Mouse (Mus musculus): ENCODE results near the gene Nfe2l3. TPM values are rescaled to one million over a fixed set of nuclear protein-coding genes. Genes with fewer than 3 reads are reported as not detected.
A peak's percentile ranks its signal among the peaks of the same experiment; 100 is the strongest.
"Not testable (repeated sequence)": the region's sequence is repeated elsewhere in the genome, so short reads cannot be mapped to it uniquely, and the experiment has no call there.

Gene Nfe2l3
- polyA plus RNA-seq, 1 experiment from 2014 or later = 7.5 TPM

DNA sequence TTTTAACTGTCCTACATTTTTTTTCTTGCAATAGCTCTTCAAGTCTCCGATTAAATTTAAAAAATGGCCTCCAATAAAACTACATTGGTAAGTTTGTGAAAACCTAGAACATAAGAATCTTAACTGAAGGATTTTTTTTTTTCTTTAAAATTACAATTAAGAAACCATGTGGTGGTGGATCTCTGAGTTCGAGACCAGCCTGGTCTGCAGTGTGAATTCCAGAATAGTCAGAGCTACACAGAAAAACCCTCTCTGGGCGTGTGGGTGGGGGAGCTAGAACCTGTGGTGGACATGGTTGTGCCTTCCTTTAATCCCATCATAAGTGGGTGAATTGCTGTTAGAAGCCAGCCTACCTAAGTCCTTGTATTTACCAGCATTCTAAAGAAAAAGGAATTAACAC, 39.3 kb downstream of the Nfe2l3 start:
- H3K4me2 ChIP-seq = peak overlapping the region; percentile 68
- WGBS = 7% methylated on average over 3 of the region's 3 CpGs
- no peaks in the 10 kb centered on the region for H3K27me3 ChIP-seq
- no peaks in the 10 kb centered on the region for H3K9me3 ChIP-seq
- peak overlapping the region; percentile 59 for H3K9ac ChIP-seq
- peaks cover 30% of the 10 kb centered on the region for H3K4me1 ChIP-seq (replicated peaks)
- H3K27ac ChIP-seq (replicated peaks) = peak overlapping the region; percentile 65
- no peak for ATAC-seq (ENCODE audit: low FRiP score, low read depth)
- H3K36me3 ChIP-seq = peaks cover 21% of the 10 kb centered on the region
- peak overlapping the region; percentile 79 for H3K4me3 ChIP-seq

DNA sequence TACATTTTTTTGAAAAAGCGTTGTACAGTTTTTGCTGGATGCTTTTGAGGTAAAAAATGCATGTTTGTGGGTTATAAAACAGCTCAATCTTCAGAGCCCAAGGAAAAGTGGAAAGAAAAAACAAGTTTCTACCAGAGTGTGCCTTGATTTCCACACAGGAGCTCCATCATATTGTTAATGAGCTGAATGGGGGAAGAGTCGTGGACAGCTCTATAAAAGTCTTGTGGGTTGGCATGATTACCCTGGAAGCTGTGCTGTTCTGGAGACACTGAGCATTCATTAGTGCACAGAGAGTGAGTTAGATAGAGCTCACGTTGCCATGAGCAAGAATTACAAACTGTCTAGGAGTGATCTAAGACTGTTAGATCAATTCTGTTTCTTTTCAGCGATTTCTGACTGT, 39.7 kb downstream of the Nfe2l3 start:
- H3K9ac ChIP-seq = peak overlapping the region; percentile 59
- ATAC-seq (ENCODE audit: low FRiP score, low read depth) = no peak
- peak overlapping the region; percentile 65 for H3K27ac ChIP-seq (replicated peaks)
- H3K4me3 ChIP-seq = peak overlapping the region; percentile 79
- H3K36me3 ChIP-seq = peaks cover 20% of the 10 kb centered on the region
- 40% methylated on average over 4 of the region's 4 CpGs for WGBS
- no peaks in the 10 kb centered on the region for H3K9me3 ChIP-seq
- peak overlapping the region; percentile 68 for H3K4me2 ChIP-seq
- H3K4me1 ChIP-seq (replicated peaks) = peaks cover 26% of the 10 kb centered on the region
- H3K27me3 ChIP-seq = no peaks in the 10 kb centered on the region

DNA sequence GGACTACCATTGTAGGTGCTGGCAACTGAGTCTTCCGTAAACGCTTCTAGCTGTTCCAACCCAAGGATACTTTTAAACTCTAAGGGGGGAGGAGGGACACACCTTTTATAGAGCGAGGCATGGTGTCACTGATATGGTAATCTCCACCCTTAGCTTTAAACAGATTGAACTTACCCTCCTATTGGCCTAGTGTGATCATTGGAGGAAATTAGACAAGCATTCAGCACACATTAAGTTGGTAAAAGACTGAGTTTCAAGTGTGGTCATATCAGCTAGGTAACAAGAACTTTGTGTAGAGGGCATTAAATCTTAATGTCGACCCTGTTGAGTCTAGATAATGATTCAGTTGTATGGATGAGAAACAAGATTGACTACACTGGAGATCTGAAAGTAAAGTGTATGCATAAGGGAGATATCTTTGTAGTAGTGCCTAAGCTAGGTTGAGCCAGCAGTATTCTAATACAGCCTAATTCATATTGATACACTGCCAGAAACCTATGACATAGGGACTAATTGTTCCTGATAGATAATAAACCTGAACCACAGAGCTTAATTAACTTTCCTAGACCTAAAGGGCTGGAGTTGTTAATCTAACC, 46.8 kb downstream of the Nfe2l3 start:
- no peak for ATAC-seq (ENCODE audit: low FRiP score, low read depth)
- no peaks in the 10 kb centered on the region for H3K27me3 ChIP-seq
- H3K27ac ChIP-seq (replicated peaks) = no peak overlapping the region
- H3K4me3 ChIP-seq = no peak overlapping the region
- H3K4me1 ChIP-seq (replicated peaks) = peaks cover 1% of the 10 kb centered on the region; the same call in 1 of the 2 replicates
- no peaks in the 10 kb centered on the region for H3K9me3 ChIP-seq
- WGBS = 96% methylated on average over 4 of the region's 4 CpGs
- H3K4me2 ChIP-seq = no peak overlapping the region
- peaks cover 65% of the 10 kb centered on the region for H3K36me3 ChIP-seq
- H3K9ac ChIP-seq = no peak overlapping the region

DNA sequence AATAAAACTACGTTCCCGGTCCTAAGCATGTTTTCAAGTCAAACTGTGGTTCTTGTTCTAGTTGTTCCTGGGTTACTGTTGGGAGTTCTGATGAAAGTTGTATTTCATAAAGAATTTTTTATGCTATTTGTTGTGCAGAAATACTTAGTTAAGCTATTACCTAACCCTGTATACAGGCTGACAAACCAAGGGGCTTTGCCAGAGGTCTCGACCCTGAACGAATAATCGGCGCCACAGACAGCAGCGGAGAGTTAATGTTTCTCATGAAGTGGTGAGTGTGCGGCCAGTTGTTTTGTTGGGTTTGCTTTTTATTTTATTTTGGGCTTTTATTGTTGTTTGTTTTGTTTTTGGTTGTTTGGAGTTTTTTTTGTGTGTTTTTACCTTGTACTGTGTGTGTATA, 49.1 kb downstream of the Nfe2l3 start:
- H3K4me1 ChIP-seq (replicated peaks) = no peaks in the 10 kb centered on the region
- no peaks in the 10 kb centered on the region for H3K9me3 ChIP-seq
- peaks cover 62% of the 10 kb centered on the region for H3K36me3 ChIP-seq
- no peak overlapping the region for H3K4me3 ChIP-seq
- H3K9ac ChIP-seq = no peak overlapping the region
- no peak for ATAC-seq (ENCODE audit: low FRiP score, low read depth)
- no peak overlapping the region for H3K27ac ChIP-seq (replicated peaks)
- no peaks in the 10 kb centered on the region for H3K27me3 ChIP-seq
- no peak overlapping the region for H3K4me2 ChIP-seq
- WGBS = 90% methylated on average over 8 of the region's 8 CpGs

DNA sequence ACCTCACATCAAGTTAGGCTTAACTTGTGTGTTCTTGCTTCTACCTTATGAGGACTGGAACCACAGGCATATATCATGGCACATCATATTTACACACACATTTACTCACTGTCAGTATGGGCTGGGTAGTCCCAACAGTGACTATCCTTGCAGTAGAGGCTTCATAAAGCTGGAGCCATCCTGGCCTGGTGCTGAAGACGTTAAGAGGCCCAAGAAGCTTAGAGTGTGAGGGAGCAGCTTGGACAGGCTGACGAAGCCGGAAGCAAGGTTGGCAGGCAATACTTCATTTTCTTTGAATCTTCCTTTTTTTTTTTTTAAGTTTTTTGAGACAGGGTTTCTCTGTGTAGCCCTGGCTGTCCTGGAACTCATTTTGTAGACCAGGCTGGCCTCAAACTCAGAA, 51.4 kb downstream of the Nfe2l3 start:
- H3K4me2 ChIP-seq = no peak overlapping the region

DNA sequence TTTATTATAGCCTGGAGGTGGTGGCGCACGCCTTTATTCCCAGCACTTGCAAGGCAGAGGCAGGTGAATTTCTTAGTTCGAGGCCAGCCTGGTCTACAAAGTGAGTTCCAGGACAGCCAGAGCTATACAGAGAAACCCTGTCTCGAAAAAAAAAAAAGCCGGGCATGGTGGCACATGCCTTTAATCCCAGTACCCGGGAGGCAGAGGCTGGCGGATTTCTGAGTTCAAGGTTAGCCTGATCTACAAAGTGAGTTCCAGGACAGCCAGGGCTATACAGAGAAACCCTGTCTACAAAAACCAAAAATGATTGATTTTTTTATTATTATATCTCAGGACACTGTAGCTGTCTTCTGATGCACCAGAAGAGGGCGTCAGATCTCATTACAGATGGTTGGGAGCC, 52.1 kb downstream of the Nfe2l3 start:
- H3K4me3 ChIP-seq; H3K27me3 ChIP-seq; H3K27ac ChIP-seq (replicated peaks); H3K4me2 ChIP-seq; H3K4me1 ChIP-seq (replicated peaks); H3K9ac ChIP-seq; H3K9me3 ChIP-seq; ATAC-seq (ENCODE audit: low FRiP score, low read depth): not testable (repeated sequence)
- 87% methylated on average over 8 of the region's 8 CpGs for WGBS
- peaks cover 42% of the 10 kb centered on the region for H3K36me3 ChIP-seq

More for the DNA sequence above, 51.4 kb downstream of the Nfe2l3 start:
- H3K36me3 ChIP-seq = peaks cover 48% of the 10 kb centered on the region
- no peak overlapping the region for H3K27ac ChIP-seq (replicated peaks)
- H3K27me3 ChIP-seq = no peaks in the 10 kb centered on the region
- H3K4me1 ChIP-seq (replicated peaks) = no peaks in the 10 kb centered on the region
- H3K4me3 ChIP-seq = no peak overlapping the region
- no peak overlapping the region for H3K9ac ChIP-seq
- WGBS = 92% methylated on average over 3 of the region's 3 CpGs
- no peaks in the 10 kb centered on the region for H3K9me3 ChIP-seq
- ATAC-seq (ENCODE audit: low FRiP score, low read depth) = no peak

DNA sequence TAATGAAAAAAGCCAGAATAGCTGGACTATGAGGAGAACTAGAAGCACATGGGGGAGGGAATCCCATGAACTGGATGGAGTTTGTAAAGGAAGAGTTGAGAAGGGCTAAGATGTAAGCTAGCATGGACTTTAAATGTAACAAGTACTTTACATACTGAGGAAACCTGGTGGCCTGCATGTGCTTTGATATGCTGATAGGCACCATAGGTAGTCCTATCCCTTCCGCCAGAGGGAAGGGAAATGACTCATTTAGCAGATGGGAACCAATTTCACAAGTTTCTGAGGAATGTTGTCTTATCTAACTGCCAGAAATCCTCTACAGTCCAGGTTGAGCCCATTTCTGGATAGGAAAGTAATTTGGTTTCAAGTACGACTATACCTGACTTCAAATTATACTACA, 53.2 kb downstream of the Nfe2l3 start:
- Histone ChIP-seq H3K4me3 (no peak overlapping the region), H3K4me2 (no peak overlapping the region), H3K4me1 (replicated peaks) (no peaks in the 10 kb centered on the region), H3K27ac (replicated peaks) (no peak overlapping the region), H3K9me3 (no peaks in the 10 kb centered on the region), H3K9ac (no peak overlapping the region), H3K27me3 (no peaks in the 10 kb centered on the region), H3K36me3 (peaks cover 31% of the 10 kb centered on the region)
- ATAC-seq (ENCODE audit: low FRiP score, low read depth) = no peak
- 68% methylated on average over 2 of the region's 2 CpGs for WGBS

DNA sequence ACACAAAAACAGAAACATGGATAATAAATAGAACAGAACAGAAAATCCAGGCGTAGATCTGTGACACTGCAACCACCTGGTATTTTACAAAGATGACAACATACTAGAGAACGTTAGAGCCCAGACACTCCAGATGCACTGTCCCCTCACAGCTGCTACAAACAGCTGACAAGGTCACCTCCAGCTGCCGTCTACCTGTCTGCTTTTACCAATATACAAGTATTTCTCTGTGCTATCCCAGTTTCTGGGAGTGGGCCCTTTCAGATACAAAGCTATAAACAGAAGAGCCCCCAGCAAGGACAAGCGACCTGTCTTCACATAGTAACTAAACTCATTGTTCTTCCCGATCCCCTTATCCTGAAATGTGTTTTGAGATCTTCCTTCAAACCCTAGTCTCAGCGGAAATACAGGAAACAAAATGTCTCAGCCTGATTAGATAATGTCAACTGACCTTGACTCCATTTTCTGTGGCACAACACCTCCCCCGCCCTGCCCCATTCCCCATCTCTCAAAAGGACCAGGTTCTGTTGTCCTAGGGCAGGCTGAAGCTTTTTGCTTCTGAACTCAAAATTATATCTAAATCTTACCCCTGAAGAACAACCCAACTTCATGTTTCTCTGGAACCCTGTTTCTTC, 53.7 kb downstream of the Nfe2l3 start:
- H3K9me3 ChIP-seq = no peaks in the 10 kb centered on the region
- no peak overlapping the region for H3K4me2 ChIP-seq
- no peak overlapping the region for H3K4me3 ChIP-seq
- H3K27ac ChIP-seq (replicated peaks) = no peak overlapping the region
- no peak for ATAC-seq (ENCODE audit: low FRiP score, low read depth)
- peaks cover 26% of the 10 kb centered on the region for H3K36me3 ChIP-seq
- no peak overlapping the region for H3K9ac ChIP-seq
- 73% methylated on average over 7 of the region's 7 CpGs for WGBS
- no peaks in the 10 kb centered on the region for H3K4me1 ChIP-seq (replicated peaks)
- no peaks in the 10 kb centered on the region for H3K27me3 ChIP-seq

DNA sequence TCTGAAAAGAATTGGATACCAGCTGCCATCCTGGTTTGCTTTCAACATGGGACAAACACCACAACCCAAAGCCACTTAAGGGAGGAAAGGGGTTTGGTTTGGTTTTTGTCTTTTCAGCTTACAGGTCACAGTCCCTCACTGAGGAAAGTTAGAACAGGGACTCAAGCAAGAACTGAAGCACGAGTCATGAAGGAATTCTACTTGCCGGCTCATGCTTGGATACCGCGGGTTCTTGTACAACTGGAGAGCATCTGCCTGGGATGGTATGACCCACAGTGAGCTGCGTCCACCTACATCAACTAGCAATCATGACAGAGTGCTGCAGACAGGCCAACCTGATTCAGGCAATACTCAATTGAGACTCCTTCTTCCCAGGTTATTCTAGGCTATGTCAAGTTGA, 54.3 kb downstream of the Nfe2l3 start:
- ATAC-seq (ENCODE audit: low FRiP score, low read depth) = no peak

DNA sequence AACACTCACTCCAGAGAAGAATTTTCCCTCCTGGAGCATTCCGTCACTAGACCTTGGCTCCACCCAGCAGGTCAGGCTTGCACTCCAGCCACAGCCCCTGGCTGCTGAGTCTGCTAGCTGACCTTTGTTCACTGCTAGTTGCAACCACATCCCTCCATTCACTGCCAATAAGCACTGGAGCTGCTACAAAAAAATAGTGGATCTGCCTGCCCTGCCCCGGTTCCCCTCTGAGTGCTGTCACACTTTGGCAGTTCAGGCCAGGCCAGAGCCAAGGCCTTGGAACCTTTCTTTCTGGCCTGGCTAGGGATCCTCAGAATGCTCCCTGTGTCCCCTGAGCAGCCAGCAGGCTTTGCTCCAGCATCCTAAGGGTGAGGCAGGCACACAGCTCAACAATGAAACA, 57.3 kb downstream of the Nfe2l3 start:
- no peak overlapping the region for H3K4me3 ChIP-seq
- H3K4me2 ChIP-seq = no peak overlapping the region
- no peak overlapping the region for H3K9ac ChIP-seq
- WGBS = 53% methylated on average over 2 of the region's 2 CpGs
- no peaks in the 10 kb centered on the region for H3K9me3 ChIP-seq
- no peaks in the 10 kb centered on the region for H3K27me3 ChIP-seq
- ATAC-seq (ENCODE audit: low FRiP score, low read depth) = no peak
- no peak overlapping the region for H3K27ac ChIP-seq (replicated peaks)
- no peaks in the 10 kb centered on the region for H3K4me1 ChIP-seq (replicated peaks)
- peaks cover 3% of the 10 kb centered on the region; the same call in 1 of the 2 replicates for H3K36me3 ChIP-seq

More for the DNA sequence above, 54.3 kb downstream of the Nfe2l3 start:
- H3K4me3 ChIP-seq = no peak overlapping the region
- H3K36me3 ChIP-seq = peaks cover 21% of the 10 kb centered on the region
- 92% methylated on average over 5 of the region's 5 CpGs for WGBS
- no peaks in the 10 kb centered on the region for H3K27me3 ChIP-seq
- H3K27ac ChIP-seq (replicated peaks) = no peak overlapping the region
- H3K4me2 ChIP-seq = no peak overlapping the region
- no peak overlapping the region for H3K9ac ChIP-seq
- no peaks in the 10 kb centered on the region for H3K9me3 ChIP-seq
- no peaks in the 10 kb centered on the region for H3K4me1 ChIP-seq (replicated peaks)

DNA sequence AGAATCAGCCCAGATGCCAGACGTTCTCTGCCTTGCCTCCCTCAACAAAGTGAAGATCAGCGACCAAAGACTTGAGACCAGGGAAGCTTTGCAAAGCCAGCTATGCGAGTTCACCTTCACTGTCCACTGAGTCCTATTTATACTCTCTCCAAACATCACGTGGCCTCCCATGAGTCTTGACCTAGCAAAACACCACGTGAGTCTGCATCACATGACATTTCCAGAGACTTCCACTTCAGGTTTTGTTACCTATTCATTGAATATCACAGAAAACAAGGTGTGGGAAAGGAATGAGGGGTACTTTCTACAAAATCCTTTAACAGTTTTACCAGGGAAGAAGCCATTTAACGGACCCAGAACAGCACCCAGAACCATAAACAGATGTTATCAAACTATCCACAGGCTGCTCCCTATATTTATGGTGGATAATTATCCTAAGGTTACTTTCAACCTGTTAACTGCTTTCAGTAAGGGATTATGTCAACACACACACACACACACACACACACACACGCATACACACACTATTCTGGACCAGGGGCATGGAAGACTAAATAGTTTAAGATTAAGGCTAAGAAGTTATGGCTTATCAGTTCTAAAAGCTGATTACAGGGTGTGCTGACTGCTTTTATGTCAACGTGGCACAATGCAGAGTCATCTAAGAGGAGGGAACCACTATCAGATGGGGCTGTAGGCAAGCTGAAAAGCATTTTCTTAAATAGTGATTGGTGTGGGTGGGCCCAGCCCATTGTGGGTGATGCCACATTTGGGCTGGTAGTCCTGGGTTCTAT, 65.0 kb downstream of the Nfe2l3 start:
- 86% methylated on average over 8 of the region's 8 CpGs for WGBS
- H3K4me2 ChIP-seq = no peak overlapping the region
- H3K4me3 ChIP-seq = no peak overlapping the region
- H3K4me1 ChIP-seq (replicated peaks) = no peaks in the 10 kb centered on the region
- no peak overlapping the region for H3K27ac ChIP-seq (replicated peaks)
- no peaks in the 10 kb centered on the region for H3K27me3 ChIP-seq
- no peaks in the 10 kb centered on the region for H3K36me3 ChIP-seq
- H3K9me3 ChIP-seq = no peaks in the 10 kb centered on the region
- no peak for ATAC-seq (ENCODE audit: low FRiP score, low read depth)
- no peak overlapping the region for H3K9ac ChIP-seq

DNA sequence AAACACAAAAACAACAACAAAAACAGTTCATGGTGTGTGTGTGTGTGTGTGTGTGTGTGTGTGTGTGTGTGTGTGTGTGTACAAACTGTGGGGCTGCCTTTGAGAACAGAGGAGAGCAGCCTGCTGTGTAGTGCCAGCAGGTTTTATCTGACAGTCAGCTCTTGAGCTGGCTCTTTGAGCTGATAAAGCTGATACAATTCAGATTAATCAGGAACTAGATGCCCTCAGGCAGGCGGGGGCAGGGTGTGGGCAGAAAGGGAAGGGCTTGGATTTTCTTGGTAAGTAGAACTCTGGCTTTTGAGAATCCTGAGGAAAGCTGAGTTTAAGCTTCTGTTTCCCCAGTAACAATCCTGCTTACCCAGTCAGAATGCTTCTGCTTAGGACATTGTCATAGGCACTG, 73.2 kb downstream of the Nfe2l3 start:
- no peak for ATAC-seq (ENCODE audit: low FRiP score, low read depth)
- H3K4me1 ChIP-seq (replicated peaks) = no peaks in the 10 kb centered on the region
- no peaks in the 10 kb centered on the region for H3K27me3 ChIP-seq
- 57% methylated on average over 1 of the region's 1 CpGs for WGBS
- no peak overlapping the region for H3K4me2 ChIP-seq
- H3K36me3 ChIP-seq = no peaks in the 10 kb centered on the region
- H3K27ac ChIP-seq (replicated peaks) = no peak overlapping the region
- no peak overlapping the region for H3K4me3 ChIP-seq
- H3K9ac ChIP-seq = no peak overlapping the region
- no peaks in the 10 kb centered on the region for H3K9me3 ChIP-seq
